Mouse (Mus musculus): ENCODE measurements around the gene Dnajc4. TPM values are rescaled to one million over a fixed set of nuclear protein-coding genes. Genes with fewer than 3 reads are reported as not detected.

The Dnajc4 gene
- polyA plus RNA-seq, 1 experiment from 2014 or later = 23.0 TPM

- peak overlapping the region; percentile 63 for H3K4me3 ChIP-seq
- H3K36me3 ChIP-seq = peaks cover 30% of the 10 kb centered on the region
- peak overlapping the region; percentile 91 for H3K4me2 ChIP-seq
- H3K27ac ChIP-seq = peak overlapping the region; percentile 98
- H3K9ac ChIP-seq = peak overlapping the region; percentile 77
- no peaks in the 10 kb centered on the region for H3K9me3 ChIP-seq
- under 1% methylated on average over 35 of the region's 35 CpGs for WGBS
- H3K4me1 ChIP-seq = peaks cover 24% of the 10 kb centered on the region
- ATAC-seq (ENCODE audit: insufficient number of reproducible peaks, insufficient read depth, low FRiP score, low TSS enrichment, low read depth) = peak; percentile 83
- no peaks in the 10 kb centered on the region for H3K27me3 ChIP-seq
Measured at GRCm38 (mm10) chr19:6951381-6951968, 40.9 kb downstream of the Dnajc4 start.

DNA sequence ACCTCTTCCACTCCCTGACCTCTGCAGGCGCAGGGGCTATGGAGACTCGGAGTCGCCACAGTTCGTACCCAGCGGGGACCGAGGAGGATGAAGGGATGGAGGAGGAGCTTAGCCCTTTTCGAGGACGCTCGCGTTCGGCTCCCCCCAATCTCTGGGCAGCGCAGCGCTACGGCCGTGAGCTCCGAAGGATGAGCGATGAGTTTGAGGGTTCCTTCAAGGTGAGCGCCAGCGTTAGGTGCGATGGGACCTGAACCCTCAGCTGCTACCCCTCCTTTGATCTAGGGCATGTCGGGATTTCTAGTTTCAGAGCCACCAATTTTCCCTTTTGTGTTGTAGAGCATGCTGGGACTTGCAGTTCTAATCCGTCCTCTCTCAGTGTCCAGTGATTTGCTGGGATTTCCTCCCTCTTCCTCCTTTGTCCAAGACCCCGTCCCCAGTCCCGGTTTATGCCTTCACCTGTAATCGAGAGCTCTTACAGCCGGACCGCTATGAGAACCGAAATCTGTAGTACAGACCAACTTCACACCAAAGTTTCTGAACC, 41.7 kb downstream of the Dnajc4 start:
- Histone ChIP-seq H3K36me3 (peaks cover 29% of the 10 kb centered on the region), H3K9me3 (no peaks in the 10 kb centered on the region), H3K4me1 (peaks cover 26% of the 10 kb centered on the region), H3K27ac (peak overlapping the region; percentile 98), H3K4me3 (peak overlapping the region; percentile 63), H3K27me3 (no peaks in the 10 kb centered on the region), H3K9ac (peak overlapping the region; percentile 77), H3K4me2 (peak overlapping the region; percentile 91)
- 0 out of 2 replicates have a peak, but pooled peaks have one; percentile 26 for ATAC-seq (ENCODE audit: insufficient number of reproducible peaks, insufficient read depth, low FRiP score, low TSS enrichment, low read depth)
- WGBS = under 1% methylated on average over 28 of the region's 28 CpGs

DNA sequence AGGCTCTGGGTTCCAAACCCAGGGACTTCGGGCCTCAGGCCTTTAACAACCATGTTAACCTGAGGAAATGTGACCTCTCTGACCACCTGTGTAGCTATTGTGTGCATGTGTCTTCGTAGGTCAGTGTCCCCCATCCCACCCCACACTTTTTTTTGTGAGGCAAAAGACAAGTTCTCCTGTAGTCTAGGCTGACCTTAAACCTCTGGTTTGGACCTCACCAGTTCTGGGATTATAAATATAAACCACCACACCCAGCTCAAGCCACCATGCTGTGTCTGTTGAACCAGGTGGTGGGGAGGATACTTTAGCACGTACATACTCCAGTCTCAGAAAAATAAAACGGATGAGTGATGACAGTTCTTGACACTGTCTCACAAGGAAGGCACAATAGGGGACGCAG, 42.4 kb downstream of the Dnajc4 start:
- Histone ChIP-seq H3K9me3 (no peaks in the 10 kb centered on the region), H3K4me3 (peak overlapping the region; percentile 63), H3K9ac (peak overlapping the region; percentile 77), H3K4me1 (peaks cover 26% of the 10 kb centered on the region), H3K27ac (peak overlapping the region; percentile 98; the same call in 1 of the 2 replicates), H3K27me3 (no peaks in the 10 kb centered on the region), H3K36me3 (peaks cover 27% of the 10 kb centered on the region), H3K4me2 (peak overlapping the region; percentile 91)
- WGBS = 62% methylated on average over 5 of the region's 5 CpGs
- ATAC-seq (ENCODE audit: insufficient number of reproducible peaks, insufficient read depth, low FRiP score, low TSS enrichment, low read depth) = no peak

GRCm38 (mm10) chr19:6949532-6949931, 42.8 kb downstream of the Dnajc4 start:
- ATAC-seq (ENCODE audit: insufficient number of reproducible peaks, insufficient read depth, low FRiP score, low TSS enrichment, low read depth) = no peak
- Histone ChIP-seq H3K4me1 (peaks cover 26% of the 10 kb centered on the region), H3K36me3 (peaks cover 23% of the 10 kb centered on the region), H3K27me3 (no peaks in the 10 kb centered on the region), H3K4me3 (peak overlapping the region; percentile 63; the same call in 1 of the 2 replicates), H3K27ac (no peak overlapping the region), H3K9ac (0 out of 2 replicates have a peak overlapping the region, but pooled peaks have one; percentile 77), H3K9me3 (no peaks in the 10 kb centered on the region), H3K4me2 (no peak overlapping the region; the same call in 1 of the 2 replicates)
- WGBS = 92% methylated on average over 5 of the region's 5 CpGs

DNA sequence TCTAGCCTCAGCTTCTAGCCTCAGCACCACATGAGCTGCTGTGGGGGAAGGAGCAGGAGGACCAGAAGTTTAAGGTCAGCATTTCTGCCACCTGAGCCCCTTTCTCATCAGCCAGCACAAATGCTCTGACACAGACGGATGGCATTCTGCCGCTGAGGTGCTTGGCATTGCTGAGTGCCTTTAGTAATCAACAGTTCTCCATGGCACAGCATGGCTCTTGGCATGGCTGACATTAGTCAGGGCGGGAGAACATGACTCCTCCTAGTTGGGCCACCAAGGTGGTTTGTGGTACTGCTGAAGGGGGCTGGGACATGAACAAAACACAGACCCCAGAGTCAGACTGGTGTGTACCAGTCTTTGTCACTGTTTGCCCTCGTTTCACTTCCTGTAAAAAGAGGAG, 44.2 kb downstream of the Dnajc4 start:
- WGBS = 77% methylated on average over 4 of the region's 4 CpGs
- no peaks in the 10 kb centered on the region for H3K9me3 ChIP-seq
- ATAC-seq (ENCODE audit: insufficient number of reproducible peaks, insufficient read depth, low FRiP score, low TSS enrichment, low read depth) = no peak
- peaks cover 25% of the 10 kb centered on the region for H3K4me1 ChIP-seq
- no peak overlapping the region for H3K4me3 ChIP-seq
- H3K9ac ChIP-seq = no peak overlapping the region
- no peak overlapping the region for H3K27ac ChIP-seq
- no peaks in the 10 kb centered on the region for H3K27me3 ChIP-seq
- H3K4me2 ChIP-seq = no peak overlapping the region
- H3K36me3 ChIP-seq = peaks cover 16% of the 10 kb centered on the region

DNA sequence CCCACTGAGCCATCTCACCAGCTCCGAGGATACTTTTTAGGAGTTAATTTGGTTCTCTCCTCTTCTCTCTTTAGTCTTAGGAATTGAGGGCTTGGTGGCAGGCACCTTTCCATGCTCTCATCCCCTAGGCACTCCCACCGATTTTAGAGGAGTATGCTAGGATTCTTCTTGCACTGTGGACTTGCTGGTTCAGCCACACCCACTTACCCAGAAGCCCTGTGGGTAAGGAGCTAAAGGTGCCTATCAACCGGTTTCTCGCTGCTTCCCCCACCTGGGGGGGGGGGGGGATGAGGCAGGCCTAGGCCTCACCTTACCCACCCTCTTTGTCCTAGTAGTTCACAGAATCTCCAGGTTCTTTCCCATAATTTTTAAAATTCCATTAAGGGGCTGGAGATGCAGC, 44.6 kb downstream of the Dnajc4 start:
- H3K4me3 ChIP-seq = no peak overlapping the region
- no peak for ATAC-seq (ENCODE audit: insufficient number of reproducible peaks, insufficient read depth, low FRiP score, low TSS enrichment, low read depth)
- H3K27ac ChIP-seq = no peak overlapping the region
- peaks cover 16% of the 10 kb centered on the region for H3K36me3 ChIP-seq
- no peaks in the 10 kb centered on the region for H3K9me3 ChIP-seq
- no peak overlapping the region for H3K4me2 ChIP-seq
- WGBS = 37% methylated on average over 4 of the region's 4 CpGs
- H3K9ac ChIP-seq = no peak overlapping the region
- H3K4me1 ChIP-seq = peaks cover 24% of the 10 kb centered on the region
- no peaks in the 10 kb centered on the region for H3K27me3 ChIP-seq

DNA sequence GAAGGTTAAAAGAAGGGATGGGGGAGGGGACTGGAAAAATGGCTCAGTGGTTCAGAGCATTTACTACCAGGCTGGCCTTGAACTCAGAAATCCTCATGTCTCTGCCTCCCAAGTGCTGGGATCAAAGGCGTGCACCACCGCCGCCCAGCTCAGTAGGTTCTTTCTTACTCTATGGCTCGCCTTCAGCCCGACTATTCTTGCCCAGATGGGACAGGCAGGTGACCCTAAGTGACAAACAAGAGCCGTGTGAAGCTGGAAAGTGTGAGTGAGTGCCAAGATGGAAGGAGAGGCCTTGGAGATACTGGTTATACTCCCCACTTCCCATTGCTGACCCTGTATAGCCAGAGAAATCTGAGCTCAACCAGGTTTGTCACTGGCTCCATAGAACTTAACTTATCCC, 48.7 kb downstream of the Dnajc4 start:
- Histone ChIP-seq H3K27ac (no peak overlapping the region), H3K4me2 (no peak overlapping the region), H3K9me3 (no peaks in the 10 kb centered on the region), H3K4me1 (peaks cover 25% of the 10 kb centered on the region), H3K9ac (no peak overlapping the region), H3K4me3 (no peak overlapping the region), H3K36me3 (peaks cover 16% of the 10 kb centered on the region), H3K27me3 (no peaks in the 10 kb centered on the region)
- no peak for ATAC-seq (ENCODE audit: insufficient number of reproducible peaks, insufficient read depth, low FRiP score, low TSS enrichment, low read depth)
- 94% methylated on average over 6 of the region's 6 CpGs for WGBS

DNA sequence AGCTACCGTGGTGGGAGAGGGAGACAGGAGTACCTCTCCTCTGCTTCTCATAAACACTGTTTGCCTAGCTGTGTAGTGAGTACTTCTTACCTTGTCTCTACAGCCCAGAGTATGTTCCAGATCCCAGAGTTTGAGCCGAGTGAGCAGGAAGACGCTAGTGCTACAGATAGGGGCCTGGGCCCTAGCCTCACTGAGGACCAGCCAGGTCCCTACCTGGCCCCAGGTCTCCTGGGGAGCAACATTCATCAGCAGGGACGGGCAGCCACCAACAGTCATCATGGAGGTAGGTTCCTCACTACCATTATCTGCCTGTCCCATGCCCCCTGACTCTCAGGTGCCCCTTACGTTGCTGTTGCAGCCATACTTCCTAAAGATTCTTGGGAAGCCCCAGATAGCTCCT, 49.6 kb downstream of the Dnajc4 start:
- H3K9me3 ChIP-seq = no peaks in the 10 kb centered on the region
- H3K27ac ChIP-seq = peak overlapping the region; percentile 95
- 29% methylated on average over 5 of the region's 5 CpGs for WGBS
- peak overlapping the region; percentile 95 for H3K4me2 ChIP-seq
- no peaks in the 10 kb centered on the region for H3K27me3 ChIP-seq
- peaks cover 25% of the 10 kb centered on the region for H3K4me1 ChIP-seq
- H3K9ac ChIP-seq = peak overlapping the region; percentile 93
- no peak for ATAC-seq (ENCODE audit: insufficient number of reproducible peaks, insufficient read depth, low FRiP score, low TSS enrichment, low read depth)
- peaks cover 12% of the 10 kb centered on the region for H3K36me3 ChIP-seq
- peak overlapping the region; percentile 86 for H3K4me3 ChIP-seq

- Histone ChIP-seq H3K27ac (peak within 1 kb of the TSS; percentile 95), H3K9ac (peak within 1 kb of the TSS; percentile 93), H3K9me3 (no peaks in the 10 kb centered on the region), H3K4me3 (peak within 1 kb of the TSS; percentile 86), H3K4me1 (peaks cover 25% of the 10 kb centered on the region), H3K4me2 (peak within 1 kb of the TSS; percentile 95), H3K36me3 (peaks cover 12% of the 10 kb centered on the region), H3K27me3 (no peaks in the 10 kb centered on the region)
- under 1% methylated on average over 27 of the region's 27 CpGs for WGBS
- ATAC-seq (ENCODE audit: insufficient number of reproducible peaks, insufficient read depth, low FRiP score, low TSS enrichment, low read depth) = peak; percentile 85
Measured at GRCm38 (mm10) chr19:6942249-6942691, 50.1 kb downstream of the Dnajc4 start, which contains the start of gene Gpr137. Gene Gpr137 (minus strand): TSS chr19:6942480.

DNA sequence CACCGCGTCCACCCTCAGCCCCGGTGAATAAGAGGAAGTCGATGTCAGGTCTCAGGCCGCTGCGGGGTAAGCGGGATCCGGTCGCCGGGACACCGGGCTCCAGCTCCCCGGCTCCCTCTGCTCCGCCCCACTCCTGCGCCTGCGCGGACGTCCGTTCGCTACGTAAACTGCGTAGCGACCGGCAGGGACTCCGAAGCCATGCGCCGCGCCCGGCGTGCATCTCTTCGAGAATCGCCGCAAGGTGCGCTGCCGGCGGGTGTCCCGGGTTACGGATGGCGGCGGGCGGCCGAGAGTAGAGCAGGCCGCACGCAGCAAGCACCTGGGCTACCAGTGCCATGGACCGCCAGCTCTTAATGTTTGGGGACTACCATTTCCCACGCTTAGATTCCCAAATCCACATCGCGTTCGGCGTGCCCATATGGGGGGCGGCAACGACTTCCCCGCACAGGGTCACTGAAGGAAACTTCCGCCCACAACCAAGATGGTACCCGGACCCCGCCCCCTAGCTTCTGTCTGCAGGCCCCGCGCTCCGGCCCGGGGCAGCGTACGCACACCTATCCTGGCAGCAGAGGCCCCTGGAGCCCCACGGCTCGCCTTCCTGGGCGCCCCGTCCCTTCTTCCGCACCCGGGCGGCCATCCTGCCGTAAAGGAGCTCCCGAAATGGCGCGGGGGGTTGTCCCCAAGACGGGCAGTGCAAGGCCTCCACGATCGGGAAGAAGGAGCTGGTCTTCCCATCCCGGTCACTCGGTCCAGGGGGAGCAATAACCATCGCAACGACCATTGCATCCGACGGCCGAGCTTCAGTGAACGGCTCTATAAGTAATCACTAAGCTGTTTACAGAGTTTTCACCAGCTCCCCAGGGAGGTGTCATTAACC, 50.8 kb downstream of the Dnajc4 start, which contains the start of gene Bad:
TSS of gene Bad (plus strand) at position 490 of the 877 bp plus-strand sequence.
- Histone ChIP-seq H3K27ac (peak within 1 kb of the TSS; percentile 95), H3K4me1 (peaks cover 25% of the 10 kb centered on the region), H3K4me3 (peak within 1 kb of the TSS; percentile 86), H3K9ac (peak within 1 kb of the TSS; percentile 93), H3K27me3 (no peaks in the 10 kb centered on the region), H3K4me2 (peak within 1 kb of the TSS; percentile 95), H3K9me3 (no peaks in the 10 kb centered on the region), H3K36me3 (peaks cover 12% of the 10 kb centered on the region)
- peak; percentile 70 for ATAC-seq (ENCODE audit: insufficient number of reproducible peaks, insufficient read depth, low FRiP score, low TSS enrichment, low read depth)
- under 1% methylated on average over 83 of the region's 83 CpGs for WGBS
